ENCODE assay signal across 21 mouse cellular contexts in the genomic region with DNA sequence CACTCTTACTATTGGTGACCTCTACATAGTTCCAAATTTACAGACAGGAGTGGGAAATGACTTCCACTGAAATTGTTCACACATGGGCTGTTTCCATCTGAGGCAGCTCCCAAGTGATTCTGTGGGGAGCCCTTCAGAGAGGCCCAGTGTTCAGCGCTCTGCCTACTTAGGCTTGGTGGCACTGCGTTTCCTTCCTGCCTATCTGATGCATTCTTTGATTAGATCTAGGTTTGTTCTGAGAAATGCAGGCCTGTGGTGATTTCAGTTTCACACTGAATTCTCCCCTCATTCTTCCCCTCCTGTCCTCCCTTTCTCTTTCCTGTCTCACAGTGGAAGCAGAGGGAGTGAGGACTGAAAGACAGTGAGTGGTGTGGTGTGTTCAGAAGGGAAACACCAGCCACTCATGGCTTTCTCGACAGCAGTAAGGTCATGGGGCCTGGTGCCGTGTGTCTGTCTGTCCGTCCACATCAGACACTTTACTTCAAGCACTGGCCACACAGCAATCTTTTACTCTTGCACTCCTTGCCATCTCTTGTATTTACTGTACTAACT.
DNase-seq lines count a peak whose midpoint lies in the region; ATAC-seq lines count a peak whose summit lies in the region.
"Had no signal": no experiment of that assay in that cellular context is flagged by ENCODE, and none has a peak within 500 bp of the region (broad histone marks: within the 10 kb centered on the region; RNA-seq: fewer than 3 reads in every experiment).

No protein-coding gene starts in this region.

- WGBS in neural tube, embryonic 13.5 days, result 91% methylated on average over 5 of the region's 5 CpGs
- WGBS in neural tube, embryonic 15.5 days, result 95% methylated on average over 5 of the region's 5 CpGs
- WGBS in forebrain, embryonic 16.5 days, result 92% methylated on average over 5 of the region's 5 CpGs

- no peak overlapping the region for H3K9ac ChIP-seq in neural tube, embryonic 13.5 days
- H3K9ac ChIP-seq in neural tube, embryonic 15.5 days (replicated peaks), result no peak overlapping the region
- H3K9ac ChIP-seq in forebrain, embryonic 16.5 days (replicated peaks; ENCODE audit: low read depth, low read length), result no peak overlapping the region
- H3K9ac ChIP-seq: forebrain, embryonic 12.5 days; intestine, embryonic 15.5 days; kidney, embryonic 15.5 days; liver, embryonic 12.5 days; lung, embryonic 14.5 days; midbrain, embryonic 13.5 days had no signal

- H3K27ac ChIP-seq in neural tube, embryonic 13.5 days (replicated peaks), result peak overlapping the region; percentile 42; the same call in 1 of the 2 replicates
- H3K27ac ChIP-seq in neural tube, embryonic 15.5 days (replicated peaks), result no peak overlapping the region; the same call in 1 of the 2 replicates
- H3K27ac ChIP-seq in forebrain, embryonic 16.5 days (ENCODE audit: low read length), result no peak overlapping the region
- H3K27ac ChIP-seq: forebrain, embryonic 12.5 days; intestine, embryonic 15.5 days; kidney, embryonic 15.5 days; left cerebral cortex, adult 2 months; liver, embryonic 12.5 days; midbrain, embryonic 13.5 days had no signal

- no peaks in the 10 kb centered on the region for H3K4me1 ChIP-seq in neural tube, embryonic 13.5 days (replicated peaks)
- no peaks in the 10 kb centered on the region for H3K4me1 ChIP-seq in neural tube, embryonic 15.5 days
- H3K4me1 ChIP-seq in forebrain, embryonic 16.5 days (replicated peaks; ENCODE audit: control insufficient read depth, insufficient read depth, low read length), result no peaks in the 10 kb centered on the region; the same call in 1 of the 2 replicates
- H3K4me1 ChIP-seq: forebrain, embryonic 12.5 days; intestine, embryonic 15.5 days; kidney, embryonic 15.5 days; liver, embryonic 12.5 days; midbrain, embryonic 13.5 days had no signal

- H3K9me3 ChIP-seq in neural tube, embryonic 13.5 days, result no peaks in the 10 kb centered on the region
- H3K9me3 ChIP-seq in neural tube, embryonic 15.5 days (replicated peaks), result no peaks in the 10 kb centered on the region
- no peaks in the 10 kb centered on the region for H3K9me3 ChIP-seq in forebrain, embryonic 16.5 days (ENCODE audit: control insufficient read depth, low read length)
- H3K9me3 ChIP-seq: forebrain, embryonic 12.5 days; intestine, embryonic 15.5 days; kidney, embryonic 15.5 days; liver, embryonic 12.5 days; midbrain, embryonic 13.5 days had no signal

- H3K36me3 ChIP-seq in neural tube, embryonic 13.5 days, result no peaks in the 10 kb centered on the region
- no peaks in the 10 kb centered on the region for H3K36me3 ChIP-seq in neural tube, embryonic 15.5 days
- no peaks in the 10 kb centered on the region for H3K36me3 ChIP-seq in forebrain, embryonic 16.5 days (ENCODE audit: control insufficient read depth, insufficient read depth)
- H3K36me3 ChIP-seq: forebrain, embryonic 12.5 days; intestine, embryonic 15.5 days; kidney, embryonic 15.5 days; liver, embryonic 12.5 days; midbrain, embryonic 13.5 days had no signal

- H3K4me3 ChIP-seq in neural tube, embryonic 13.5 days, result no peak overlapping the region
- no peak overlapping the region for H3K4me3 ChIP-seq in neural tube, embryonic 15.5 days (replicated peaks)
- H3K4me3 ChIP-seq in forebrain, embryonic 16.5 days (replicated peaks; ENCODE audit: low read length), result no peak overlapping the region
- H3K4me3 ChIP-seq: forebrain, embryonic 12.5 days; intestine, embryonic 15.5 days; kidney, embryonic 15.5 days; left cerebral cortex, adult 2 months; liver, embryonic 12.5 days; midbrain, embryonic 13.5 days; myocyte had no signal

- DNase-seq in naive thymus-derived CD4-positive, alpha-beta T cell, adult 2 months (ENCODE audit: low read depth), result peak; percentile 64
- no peak for DNase-seq in layer of hippocampus, adult 8-10 months (ENCODE audit: low spot score in 2 of 2)
- no peak for DNase-seq in urinary bladder, postnatal 25 days (ENCODE audit: low spot score)
- DNase-seq: adrenal gland, postnatal 14 days; cerebellum, adult 8-10 months; gastrocnemius, postnatal 14 days; heart, postnatal 10 days; lung, embryonic 14.5 days; lung, postnatal 4 days had no signal

- H3K4me2 ChIP-seq in neural tube, embryonic 13.5 days, result no peak overlapping the region
- no peak overlapping the region for H3K4me2 ChIP-seq in neural tube, embryonic 15.5 days
- no peak overlapping the region for H3K4me2 ChIP-seq in forebrain, embryonic 16.5 days (ENCODE audit: low read length)
- H3K4me2 ChIP-seq: forebrain, embryonic 12.5 days; intestine, embryonic 15.5 days; kidney, embryonic 15.5 days; liver, embryonic 12.5 days; lung, embryonic 14.5 days; midbrain, embryonic 13.5 days had no signal

- no peak for ATAC-seq in neural tube, embryonic 13.5 days (ENCODE audit: low read depth)
- no peak for ATAC-seq in neural tube, embryonic 15.5 days (ENCODE audit: low FRiP score)
- peak; percentile 89 for ATAC-seq in activated CD4-positive, CD25-positive, alpha-beta regulatory T cell, adult 4 months
- ATAC-seq in forebrain, embryonic 16.5 days, result no peak
- ATAC-seq: intestine, embryonic 15.5 days; liver, embryonic 12.5 days; midbrain, embryonic 13.5 days had no signal

- H3K27me3 ChIP-seq in neural tube, embryonic 13.5 days, result no peaks in the 10 kb centered on the region
- H3K27me3 ChIP-seq in neural tube, embryonic 15.5 days (replicated peaks), result no peaks in the 10 kb centered on the region
- no peaks in the 10 kb centered on the region for H3K27me3 ChIP-seq in forebrain, embryonic 16.5 days (replicated peaks; ENCODE audit: control insufficient read depth, insufficient read depth, low read length)
- H3K27me3 ChIP-seq: CH12.LX; forebrain, embryonic 12.5 days; intestine, embryonic 15.5 days; kidney, embryonic 15.5 days; liver, embryonic 12.5 days; midbrain, embryonic 13.5 days had no signal
